Mouse (Mus musculus) megakaryocyte, adult 5-6 weeks (primary cell): ENCODE measurements around the gene Kcnn3. TPM values are rescaled to one million over a fixed set of nuclear protein-coding genes. Genes with fewer than 3 reads are reported as not detected.

Experiments used
- ATAC-seq: 2 replicates; pipeline ENCODE4 v1.8.0; 2016; ENCODE audit warnings: mild to moderate bottlenecking, inconsistent platforms; ENCODE audit not compliant: poor library complexity, severe bottlenecking
- total RNA-seq, 2 experiments: library from RNA; stranded (forward) in 1 of 2; stranded (reverse) in 1 of 2; fragments of 153-499, 151-499 nt in 1 of 2; fragments of 221-1000, 200-1000 nt in 1 of 2; gene quantifications; 2 replicates each; pipeline versions ENCODE4 v1.2.3 to v1.2.4; 2015 to 2017

Kcnn3 gene
- total RNA-seq, 2 experiments from 2014 or later, result not detected

- ATAC-seq, result no peak
These were observed 203.6 kb downstream of the Kcnn3 start for GRCm38 (mm10) chr3:89723400-89724084.

Other genes with a start within 250 kb of the Kcnn3 start
- gene Slc50a1, start 249.6 kb upstream of the Kcnn3 start, total RNA-seq (2015), result 42.9 and 68.4 TPM in 2 replicates
- 31.5 and 52.2 TPM in 2 replicates for gene Slc50a1, start 249.6 kb upstream of the Kcnn3 start, total RNA-seq (2017)
- gene Efna1, start 239.0 kb upstream of the Kcnn3 start, total RNA-seq (2015), result not detected in 2 replicates
- not detected in 2 replicates for gene Efna1, start 239.0 kb upstream of the Kcnn3 start, total RNA-seq (2017)
- gene Efna3, start 197.2 kb upstream of the Kcnn3 start, total RNA-seq (2015), result not detected in 2 replicates
- not detected in 2 replicates for gene Efna3, start 197.2 kb upstream of the Kcnn3 start, total RNA-seq (2017)
- 0.16 and 0.33 TPM in 2 replicates for gene Efna4, start 182.1 kb upstream of the Kcnn3 start, total RNA-seq (2015)
- gene Efna4, start 182.1 kb upstream of the Kcnn3 start, total RNA-seq (2017), result not detected in 2 replicates
- 107 and 135 TPM in 2 replicates for gene Adam15, start 170.2 kb upstream of the Kcnn3 start, total RNA-seq (2015)
- 100 and 124 TPM in 2 replicates for gene Adam15, start 170.2 kb upstream of the Kcnn3 start, total RNA-seq (2017)
- not detected in 2 replicates for gene Dcst2, start 158.2 kb upstream of the Kcnn3 start, total RNA-seq (2015)
- gene Dcst2, start 158.2 kb upstream of the Kcnn3 start, total RNA-seq (2017), result not detected in 2 replicates
- 0.14 TPM in 1 of 2 replicates, not detected in the other for gene Dcst1, start 154.9 kb upstream of the Kcnn3 start, total RNA-seq (2015)
- not detected in 2 replicates for gene Dcst1, start 154.9 kb upstream of the Kcnn3 start, total RNA-seq (2017)
- gene Zbtb7b, start 125.4 kb upstream of the Kcnn3 start, total RNA-seq (2015), result 38.9 and 41.1 TPM in 2 replicates
- gene Zbtb7b, start 125.4 kb upstream of the Kcnn3 start, total RNA-seq (2017), result 63.8 and 71.3 TPM in 2 replicates
- 1.6 and 2.3 TPM in 2 replicates for gene Lenep, start 117.4 kb upstream of the Kcnn3 start, total RNA-seq (2015)
- 0.37 and 0.44 TPM in 2 replicates for gene Lenep, start 117.4 kb upstream of the Kcnn3 start, total RNA-seq (2017)
- 9.7 and 11.6 TPM in 2 replicates for gene Flad1, start 108.3 kb upstream of the Kcnn3 start, total RNA-seq (2015)
- 10.8 and 11.8 TPM in 2 replicates for gene Flad1, start 108.3 kb upstream of the Kcnn3 start, total RNA-seq (2017)
- gene Cks1b, start 101.8 kb upstream of the Kcnn3 start, total RNA-seq (2015), result 157 and 174 TPM in 2 replicates
- 126 and 134 TPM in 2 replicates for gene Cks1b, start 101.8 kb upstream of the Kcnn3 start, total RNA-seq (2017)
- 42.9 and 51.6 TPM in 2 replicates for gene Shc1, start 101.7 kb upstream of the Kcnn3 start, total RNA-seq (2015)
- 52.4 and 55.1 TPM in 2 replicates for gene Shc1, start 101.7 kb upstream of the Kcnn3 start, total RNA-seq (2017)
- 23.2 and 28.2 TPM in 2 replicates for gene Pygo2, start 90.0 kb upstream of the Kcnn3 start, total RNA-seq (2015)
- 11.2 and 18.2 TPM in 2 replicates for gene Pygo2, start 90.0 kb upstream of the Kcnn3 start, total RNA-seq (2017)
- 15.5 and 19.9 TPM in 2 replicates for gene Pbxip1, start 83.5 kb upstream of the Kcnn3 start, total RNA-seq (2015)
- 33.1 and 39.6 TPM in 2 replicates for gene Pbxip1, start 83.5 kb upstream of the Kcnn3 start, total RNA-seq (2017)
- gene Pmvk, start 65.6 kb upstream of the Kcnn3 start, total RNA-seq (2015), result 13.7 and 14.2 TPM in 2 replicates
- gene Pmvk, start 65.6 kb upstream of the Kcnn3 start, total RNA-seq (2017), result 16.2 and 22.4 TPM in 2 replicates
- 34.9 and 36.0 TPM in 2 replicates for gene Adar, start 194.9 kb downstream of the Kcnn3 start, total RNA-seq (2015)
- 38.5 and 42.2 TPM in 2 replicates for gene Adar, start 194.9 kb downstream of the Kcnn3 start, total RNA-seq (2017)
- 0.21 and 0.91 TPM in 2 replicates for gene Chrnb2, start 244.5 kb downstream of the Kcnn3 start, total RNA-seq (2015)
- 0.49 and 0.51 TPM in 2 replicates for gene Chrnb2, start 244.5 kb downstream of the Kcnn3 start, total RNA-seq (2017)